Mouse (Mus musculus): Measurements from ENCODE around the gene Whamm.

Whamm gene

DNA sequence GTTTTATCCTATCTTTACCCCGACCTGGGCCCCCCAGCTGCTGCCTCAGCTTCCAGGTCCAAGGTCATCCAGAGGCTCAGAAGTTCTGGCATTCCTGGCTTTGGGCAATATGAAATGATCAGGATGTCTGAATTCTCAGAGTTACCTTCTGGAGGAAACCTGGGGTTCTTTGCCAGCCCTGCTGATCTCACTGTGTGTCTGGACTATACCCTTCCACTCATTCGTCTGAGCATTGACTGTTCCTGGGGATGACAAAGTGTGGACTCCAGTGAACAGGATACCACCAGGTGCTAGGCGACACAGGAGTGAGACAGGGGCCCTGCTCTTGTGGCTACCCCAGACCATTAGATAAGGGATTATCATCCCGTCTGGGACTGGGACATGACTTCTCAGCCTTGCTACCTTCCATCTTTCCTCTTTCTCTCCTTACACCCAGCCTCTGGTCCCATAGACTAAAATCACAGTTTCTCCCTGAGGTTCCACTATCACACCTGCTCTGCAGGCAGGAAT is 7.5 kb upstream of the Whamm start:
- DNase-seq (ENCODE audit: low spot score): no peak

DNA sequence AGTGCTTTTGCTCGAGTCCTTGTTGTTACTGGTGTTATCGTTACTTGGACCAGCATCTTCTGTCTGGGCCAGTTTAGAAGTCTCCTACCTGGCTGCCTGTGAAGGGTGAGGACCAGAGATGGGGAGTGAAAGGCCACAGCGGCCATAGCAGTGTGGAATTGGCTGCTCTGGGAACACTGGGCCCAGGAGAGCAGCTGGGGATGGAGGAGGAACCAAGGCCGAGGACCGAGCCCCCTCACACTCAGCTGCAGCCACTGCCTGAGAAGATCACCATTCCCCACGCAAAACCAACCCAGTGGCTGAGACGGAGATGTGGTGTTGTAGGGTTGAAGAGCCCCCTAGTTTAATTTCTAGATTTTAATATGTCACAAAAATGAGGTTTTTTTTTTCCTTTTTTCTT is 6.3 kb upstream of the Whamm start:
- DNase-seq (ENCODE audit: low spot score): no peak

DNA sequence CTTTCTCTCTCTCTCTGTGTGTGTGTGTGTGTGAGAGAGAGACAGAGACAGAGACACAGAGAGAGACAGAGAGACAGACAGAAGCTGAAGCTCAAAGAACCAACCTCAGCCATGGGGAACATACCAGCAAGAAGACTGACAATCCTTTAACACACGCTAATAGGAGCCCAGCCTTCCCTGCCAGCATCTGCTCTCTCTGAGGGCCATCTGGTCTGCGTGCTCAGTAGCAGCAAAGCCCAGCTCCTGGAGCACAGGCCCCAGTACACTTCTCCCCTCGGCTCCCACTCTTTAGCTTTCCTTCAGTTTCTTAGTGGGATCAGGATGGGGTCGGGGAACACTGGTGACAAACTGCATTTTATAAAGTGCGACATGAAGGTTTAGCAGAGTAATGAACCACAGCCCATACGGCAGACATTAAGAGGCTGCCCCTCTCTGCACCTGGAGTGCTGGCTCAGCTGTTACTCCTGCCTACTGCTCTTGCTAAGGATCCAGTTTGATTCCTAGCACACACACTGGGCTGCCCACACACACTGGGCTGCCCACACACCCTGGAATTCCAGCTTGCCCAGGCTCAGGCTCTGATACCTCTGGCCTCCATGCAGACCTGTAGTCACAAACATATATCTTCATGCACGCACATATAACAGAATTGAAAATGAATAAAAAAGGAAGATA is 5.5 kb upstream of the Whamm start:
- DNase-seq (ENCODE audit: low spot score): peak; percentile 45

DNA sequence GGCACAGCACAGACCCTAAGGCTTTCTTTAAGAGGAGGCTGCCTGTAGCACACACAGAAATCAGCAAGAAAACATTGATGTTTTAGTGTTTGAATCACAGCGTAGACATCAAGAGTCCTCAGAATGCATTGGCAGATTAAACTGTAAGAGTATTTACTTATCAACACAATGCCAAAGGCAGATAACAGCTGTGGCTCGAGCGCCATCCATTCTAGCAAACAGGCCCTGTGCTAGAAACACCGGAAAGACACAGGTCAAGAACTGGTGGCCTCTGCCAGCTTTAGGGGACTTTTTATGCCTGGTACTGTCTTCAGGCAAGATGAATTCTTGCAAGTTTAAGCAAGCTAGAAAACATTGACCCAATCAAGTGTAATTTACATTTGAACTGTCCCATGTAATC is 4.7 kb upstream of the Whamm start:
- DNase-seq (ENCODE audit: low spot score): no peak

DNA sequence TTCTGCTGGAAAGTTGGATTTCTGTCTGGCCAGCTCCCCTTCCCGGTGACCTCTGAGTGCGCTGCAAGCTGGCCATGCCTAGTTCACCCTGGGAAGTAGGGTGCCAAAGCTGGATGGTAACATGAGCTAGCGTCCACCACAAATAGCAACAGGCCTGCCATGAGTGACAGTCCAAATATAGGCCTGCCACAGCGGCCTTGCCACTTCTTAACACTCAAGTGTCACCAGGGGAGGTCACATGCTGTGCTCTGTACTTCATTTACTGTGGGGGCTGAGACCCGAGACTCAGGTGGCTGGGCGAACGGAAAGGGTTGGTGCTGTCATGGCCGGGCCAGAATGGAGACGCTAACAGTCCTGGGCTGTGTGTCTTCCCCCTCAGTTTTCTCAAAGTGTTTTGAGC is 4.2 kb upstream of the Whamm start, which contains the start of gene Fsd2:
Gene Fsd2 (minus strand): TSS at position 53 of the 400 bp plus-strand sequence.
- no peak for DNase-seq (ENCODE audit: low spot score)

DNA sequence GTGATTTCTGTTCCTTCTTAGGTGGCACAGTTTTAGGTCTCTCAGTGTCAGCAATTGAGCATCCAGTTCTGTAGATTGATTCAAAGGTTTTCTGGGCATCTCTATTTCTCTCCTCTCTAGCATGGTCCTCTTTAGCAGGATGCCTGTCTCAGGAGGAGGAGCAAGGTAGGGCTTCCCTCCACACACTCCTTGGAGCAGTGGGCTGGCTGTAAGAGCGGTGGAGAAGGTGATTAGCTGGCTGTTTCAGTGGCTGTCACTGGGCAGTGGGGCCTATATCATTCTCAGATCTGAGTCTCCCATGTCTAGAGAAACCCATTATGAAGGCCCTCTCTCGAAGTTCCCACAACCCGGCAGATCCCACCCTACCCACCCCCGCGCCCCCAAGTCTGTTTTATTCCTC is 3.7 kb upstream of the Whamm start:
- no peak for DNase-seq (ENCODE audit: low spot score)

DNA sequence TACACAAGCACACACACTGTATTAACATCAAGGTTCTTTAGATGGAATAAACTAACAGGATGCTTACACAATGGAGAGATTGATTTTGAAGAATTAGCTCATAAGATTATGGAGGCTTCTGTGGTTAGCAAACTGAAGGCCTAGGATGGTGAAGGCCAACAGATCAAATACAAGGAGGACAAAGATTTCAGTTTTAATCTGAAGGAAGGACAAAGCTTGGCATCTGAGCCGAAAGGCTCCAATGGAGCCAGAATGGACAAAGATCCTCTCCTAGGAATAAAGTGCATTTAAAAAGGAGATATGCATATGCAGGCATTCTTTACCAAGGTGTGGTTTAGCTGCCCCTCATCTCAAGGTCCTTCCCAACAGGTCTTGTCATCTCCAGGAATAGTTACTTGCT is 1.2 kb upstream of the Whamm start:
- no peak for DNase-seq (ENCODE audit: low spot score)

DNA sequence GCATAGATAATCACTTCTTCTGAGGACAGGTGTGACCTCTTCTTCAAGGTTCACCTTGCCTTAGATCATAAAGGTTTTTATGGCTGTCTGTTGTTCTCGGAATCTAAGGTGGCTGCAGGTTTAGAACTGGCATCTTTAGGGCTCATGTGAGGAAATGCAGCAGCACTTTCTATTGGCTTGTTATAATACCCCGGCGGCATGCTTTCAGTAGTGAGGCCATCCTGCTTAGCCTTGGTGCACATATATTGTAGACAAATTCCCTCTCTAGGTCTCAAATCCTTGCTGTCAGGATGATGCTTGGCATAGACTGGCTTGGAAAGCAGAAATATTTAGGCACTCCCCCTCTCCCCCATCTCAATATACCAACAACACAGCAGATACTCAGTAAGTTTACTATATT is 795 bp upstream of the Whamm start:
- DNase-seq (ENCODE audit: low spot score): no peak

DNA sequence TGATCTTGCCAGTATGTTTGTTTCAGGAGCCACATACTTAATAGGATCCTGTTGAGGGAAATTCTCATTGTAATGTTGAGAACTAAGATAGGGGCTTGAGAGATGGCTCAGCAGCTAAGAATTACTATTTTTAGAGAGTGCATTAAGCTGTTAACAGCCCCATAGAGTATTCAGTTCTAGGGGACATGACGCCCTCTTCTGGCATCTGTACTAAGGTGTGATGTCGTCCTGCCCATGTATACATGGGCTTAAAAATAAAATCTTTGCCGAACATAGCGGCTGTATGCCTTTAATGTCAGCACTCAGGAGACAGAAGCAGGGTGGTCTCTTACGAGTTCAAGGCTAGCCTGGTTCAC is 336 bp upstream of the Whamm start:
- DNase-seq (ENCODE audit: low spot score): no peak

DNA sequence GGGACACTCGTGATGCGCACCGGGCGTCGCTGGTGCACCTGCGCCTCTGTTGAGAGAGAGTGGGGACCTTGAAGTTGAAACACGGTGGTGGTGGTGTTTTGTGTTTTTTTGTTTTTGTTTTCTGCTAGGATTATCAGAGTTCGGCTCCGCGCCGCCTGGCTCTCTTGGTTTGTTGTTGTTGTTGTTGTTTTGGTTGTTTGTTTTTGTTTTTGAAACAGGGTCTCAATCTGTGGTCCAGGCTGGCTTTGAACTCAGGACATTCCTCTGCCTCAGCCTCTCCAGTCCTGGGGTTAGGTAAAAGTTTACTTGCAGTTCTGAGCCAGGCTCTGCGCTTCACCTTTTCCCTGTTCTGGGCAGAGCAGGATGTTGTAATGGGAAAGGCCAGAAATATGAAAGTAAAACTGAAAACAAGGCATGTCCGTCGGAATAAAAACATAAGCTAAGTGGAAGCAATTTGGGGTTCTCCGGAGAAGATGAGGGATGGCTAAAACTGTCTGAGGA is 925 bp downstream of the Whamm start:
- no peak for DNase-seq (ENCODE audit: low spot score)

DNA sequence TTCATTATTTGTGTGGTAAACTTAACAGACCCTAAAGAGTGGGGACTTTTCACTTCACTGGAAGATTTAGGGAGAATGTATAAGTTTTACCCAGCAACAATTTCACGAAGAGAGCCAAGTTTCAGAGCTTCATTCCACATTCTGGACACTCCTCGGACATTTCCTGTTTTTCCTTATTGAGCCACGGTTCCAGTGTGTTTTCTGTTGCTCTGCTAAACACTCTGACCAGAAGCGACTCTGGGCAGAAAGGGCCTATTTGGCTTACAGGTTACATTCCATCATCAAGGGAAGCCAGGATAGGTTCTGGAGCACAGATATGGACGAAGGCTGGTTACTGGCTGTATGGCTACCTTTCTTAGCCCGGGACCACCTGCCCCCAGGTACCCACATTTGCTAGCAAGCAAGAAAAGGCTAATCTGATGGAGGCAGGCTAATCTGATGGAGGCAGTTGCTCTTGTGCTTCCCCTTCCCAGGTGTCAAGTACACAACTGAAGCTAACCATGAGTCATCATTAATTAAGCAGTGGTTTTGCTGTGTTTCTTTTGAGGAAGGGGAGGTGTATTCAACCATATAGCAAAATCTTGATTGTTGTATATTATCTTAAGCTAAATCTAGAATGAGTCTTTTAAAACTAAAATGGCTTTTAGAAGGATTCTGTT is 1.7 kb downstream of the Whamm start:
- no peak for DNase-seq (ENCODE audit: low spot score)

DNA sequence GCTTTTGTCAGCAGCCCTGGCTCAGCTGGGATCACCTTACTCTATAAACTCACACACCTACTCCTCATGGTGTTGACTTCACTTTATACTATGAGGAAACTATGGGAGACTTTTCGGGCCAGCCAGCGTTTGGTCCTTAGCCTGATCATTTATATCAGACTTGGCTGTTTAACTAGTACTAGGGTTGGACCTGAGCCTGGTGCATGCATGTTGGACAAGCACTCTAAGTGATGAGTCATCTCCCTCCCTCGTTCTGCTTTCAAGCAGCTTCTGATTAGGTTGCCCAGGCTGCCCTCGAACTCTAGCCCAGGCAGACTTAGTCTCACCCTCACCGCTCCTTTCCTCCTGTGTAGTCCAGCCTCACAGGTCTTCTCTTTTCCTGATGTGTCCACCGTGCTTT is 2.3 kb downstream of the Whamm start:
- DNase-seq (ENCODE audit: low spot score): no peak

DNA sequence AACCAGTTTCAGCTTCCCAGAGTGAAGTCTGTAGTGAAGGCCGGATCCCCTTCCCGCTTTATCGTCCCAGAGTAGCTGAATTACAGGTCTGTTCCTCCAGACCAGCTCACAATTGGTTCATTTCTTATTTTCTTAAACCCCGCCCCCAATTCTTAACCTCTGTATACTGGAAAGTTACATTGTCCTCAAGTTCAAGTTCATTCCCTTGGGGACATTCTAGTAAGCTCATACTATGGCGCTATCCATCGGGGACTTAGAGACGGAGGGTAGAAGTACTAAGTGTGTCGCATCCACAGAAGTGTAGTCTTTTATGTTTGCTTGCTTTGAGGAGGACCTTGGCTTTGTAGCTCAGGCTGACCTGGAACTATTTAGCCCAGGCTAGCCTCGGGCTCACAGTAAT is 2.8 kb downstream of the Whamm start:
- no peak for DNase-seq (ENCODE audit: low spot score)

DNA sequence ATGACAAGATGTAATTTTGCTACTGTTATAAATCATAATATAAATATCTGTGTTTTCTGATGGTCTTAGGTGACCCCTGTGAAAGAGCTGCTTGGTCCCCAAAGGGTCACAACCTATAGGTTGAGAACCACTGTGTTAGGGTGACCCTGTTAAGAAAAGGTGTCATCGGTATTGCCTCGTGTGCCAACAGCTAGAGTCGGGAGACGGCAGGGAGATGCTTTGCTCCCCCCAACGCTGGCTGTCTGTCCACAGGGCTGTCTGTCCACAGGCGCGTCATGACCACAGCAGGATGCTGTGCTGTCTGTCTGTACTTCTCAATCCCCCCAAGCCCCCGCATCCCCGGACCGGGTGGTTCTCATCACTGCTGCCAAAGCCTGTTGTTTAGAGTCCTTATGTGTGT is 4.5 kb downstream of the Whamm start:
- no peak for DNase-seq (ENCODE audit: low spot score)

DNA sequence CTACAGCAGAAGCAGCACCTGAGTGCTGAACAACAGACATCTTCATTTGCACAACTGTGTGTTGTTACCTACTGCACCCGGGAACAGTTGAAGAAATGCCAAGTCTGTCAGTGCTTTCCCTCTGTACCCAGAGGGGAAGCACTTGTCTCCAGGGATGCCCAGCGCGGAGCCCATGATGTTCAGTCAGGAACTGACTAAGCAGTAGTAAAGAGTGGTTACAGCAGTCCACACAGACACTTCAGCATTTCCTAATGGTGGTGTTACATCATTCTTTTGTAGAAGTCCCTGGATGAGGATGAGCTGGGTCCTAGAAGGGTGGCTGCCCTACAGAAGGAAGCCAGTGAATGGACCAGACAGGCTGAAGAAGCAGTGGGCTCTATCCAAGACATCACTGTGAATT is 6.8 kb downstream of the Whamm start:
- no peak for DNase-seq (ENCODE audit: low spot score)

DNA sequence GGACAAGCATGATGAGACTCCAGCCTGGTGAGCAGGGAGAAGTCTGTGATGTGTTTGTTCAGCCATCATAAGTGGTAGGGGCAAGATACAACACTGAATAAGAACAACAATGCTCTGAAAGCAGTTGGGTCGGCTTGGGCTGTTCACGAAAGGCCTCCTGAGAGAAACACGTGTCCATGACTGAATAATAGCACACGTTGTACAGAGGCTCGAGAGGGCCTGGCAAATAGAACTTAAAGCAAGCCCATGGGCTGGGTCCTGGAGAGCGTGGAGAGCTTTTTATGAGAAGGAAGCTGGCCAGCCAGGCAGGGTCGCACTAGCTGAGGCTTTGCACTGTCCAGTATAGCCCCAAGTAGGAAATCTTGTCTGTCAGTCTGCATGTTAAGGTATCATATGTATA is 7.3 kb downstream of the Whamm start:
- no peak for DNase-seq (ENCODE audit: low spot score)

DNA sequence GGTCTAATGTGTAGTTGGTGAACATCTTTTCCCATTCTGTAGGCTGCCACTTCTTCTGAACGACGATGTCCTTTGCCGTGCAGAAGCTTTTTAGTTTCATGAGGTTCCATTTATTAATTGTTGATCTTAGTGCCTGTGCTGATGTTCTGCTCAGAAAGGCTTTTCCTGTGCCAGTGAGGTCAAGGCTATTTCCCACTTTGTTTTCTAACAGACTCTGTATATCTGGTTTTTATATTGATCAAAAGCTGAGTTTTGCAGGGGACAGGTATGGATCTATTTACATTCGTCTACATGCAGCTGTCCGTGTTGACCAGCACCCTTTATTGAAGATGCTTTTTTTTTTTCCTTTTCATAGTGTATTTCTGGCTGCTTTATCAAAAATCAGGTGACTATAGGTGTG is 8.2 kb downstream of the Whamm start:
- no peak for DNase-seq (ENCODE audit: low spot score)

DNA sequence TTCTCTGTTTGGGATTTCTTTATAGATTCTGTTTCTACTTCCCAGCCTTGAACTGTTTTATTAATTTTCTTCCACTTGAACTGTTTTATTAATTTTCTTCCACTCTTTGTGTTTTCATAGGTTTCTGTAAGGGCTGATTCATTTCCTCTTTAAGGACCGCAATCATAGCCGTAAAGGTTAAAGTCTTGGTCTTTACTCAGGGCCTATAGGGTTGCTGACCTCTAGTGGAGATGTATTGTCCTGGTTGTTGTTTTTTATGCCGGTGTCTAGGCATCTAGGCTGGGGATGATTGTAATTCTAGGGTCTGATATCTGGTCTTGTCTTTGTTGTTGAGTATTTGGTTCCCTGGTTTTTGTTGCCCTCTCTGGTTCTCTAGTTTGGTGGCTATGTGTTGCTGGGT is 12.4 kb downstream of the Whamm start:
- no peak for DNase-seq (ENCODE audit: low spot score)

DNA sequence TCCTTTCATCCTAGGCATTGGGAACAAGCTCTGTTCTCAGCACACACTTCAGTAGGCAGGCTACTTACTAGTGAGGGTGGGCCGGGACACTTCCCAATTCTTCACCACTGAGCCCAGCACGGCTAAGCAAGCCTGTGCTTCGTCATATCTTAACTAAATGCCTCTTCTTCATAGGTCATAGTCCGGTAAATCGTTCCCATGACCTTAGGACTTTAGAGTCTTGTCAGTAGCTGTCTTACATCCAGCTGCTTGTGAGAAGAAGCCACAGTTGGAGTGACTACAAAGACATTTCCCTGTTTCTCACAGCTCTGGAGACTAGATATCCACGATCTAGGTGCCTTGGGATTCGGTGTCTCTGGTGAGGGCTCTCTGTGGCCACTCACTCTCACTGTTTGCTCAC is 14.3 kb downstream of the Whamm start:
- DNase-seq (ENCODE audit: low spot score): no peak

DNA sequence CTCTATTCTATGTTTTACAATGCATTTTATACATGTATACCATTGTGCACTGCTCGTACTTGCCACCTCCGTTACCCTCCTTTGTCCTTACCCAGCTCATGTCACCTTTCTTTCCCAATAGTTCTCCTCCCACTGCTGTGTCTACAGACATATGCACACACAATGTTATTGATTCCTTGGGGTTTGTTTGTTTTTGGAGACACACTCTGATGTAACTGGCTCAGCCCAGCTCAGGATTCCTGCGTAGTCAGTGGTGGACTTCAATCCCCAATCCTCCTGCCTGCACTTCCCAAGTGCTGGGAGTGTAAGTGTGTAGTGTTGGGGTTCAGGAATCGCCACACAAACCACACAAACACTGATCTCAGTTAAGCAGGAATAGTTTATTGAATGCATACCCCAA is 16.2 kb downstream of the Whamm start:
- DNase-seq (ENCODE audit: low spot score): no peak

DNA sequence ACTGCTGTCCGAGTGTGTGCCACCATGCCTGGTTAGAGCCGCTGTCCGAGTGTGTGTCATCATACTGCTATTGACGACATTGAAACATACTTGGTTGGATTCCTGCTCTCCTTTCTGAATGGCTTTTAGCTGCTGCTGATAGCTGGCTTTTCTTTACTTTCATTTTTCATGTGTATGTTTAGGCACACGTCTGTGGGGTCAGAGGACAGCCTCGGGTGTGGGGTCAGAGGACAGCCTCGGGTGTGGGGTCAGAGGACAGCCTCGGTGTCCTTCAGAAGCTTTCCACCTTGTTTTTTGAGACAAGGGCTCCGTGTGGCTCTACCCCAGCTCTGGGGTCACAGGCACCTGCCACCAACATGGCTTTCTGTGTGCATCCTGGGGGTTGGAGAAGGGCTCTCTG is 21.6 kb downstream of the Whamm start:
- no peak for DNase-seq (ENCODE audit: low spot score)

DNA sequence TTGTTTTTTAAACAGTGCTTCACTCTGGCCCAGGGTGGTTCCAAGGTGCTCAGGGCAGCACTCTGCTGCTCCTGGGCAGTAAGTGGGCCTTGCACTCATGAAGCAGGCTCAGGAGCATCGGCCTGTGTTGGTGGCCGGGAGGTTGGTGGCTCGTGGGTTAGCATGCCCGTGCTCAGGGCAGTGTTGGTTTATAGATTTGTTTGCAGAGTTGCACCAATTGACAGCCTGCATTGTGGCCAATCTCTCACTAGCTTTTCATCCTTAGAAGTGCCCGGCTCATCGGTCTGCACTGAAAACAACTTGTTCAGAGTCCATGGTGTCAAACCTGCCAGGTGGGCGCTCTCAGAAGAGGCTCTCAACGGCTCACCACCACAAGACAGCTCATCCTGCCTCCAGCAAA is 22.3 kb downstream of the Whamm start:
- no peak for DNase-seq (ENCODE audit: low spot score)

DNA sequence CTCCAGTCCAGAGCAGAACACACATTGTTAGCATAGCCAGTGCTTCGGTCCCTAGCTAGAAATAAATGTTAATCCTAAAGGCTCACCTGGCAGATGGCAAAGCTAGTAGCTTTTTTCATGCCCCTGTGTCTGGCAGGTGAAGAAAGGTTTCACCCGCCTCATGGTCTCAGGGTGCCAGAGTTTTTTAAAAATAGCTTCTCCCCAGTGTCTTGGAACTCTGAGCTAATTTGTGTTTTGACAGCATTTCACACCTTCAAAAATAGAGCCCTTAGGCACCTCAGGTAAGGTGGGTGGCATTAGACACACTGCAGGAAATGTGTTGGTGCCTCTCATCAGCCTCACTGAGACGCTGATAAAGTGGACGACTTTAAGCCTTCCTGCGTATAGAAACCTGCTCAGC is 24.0 kb downstream of the Whamm start:
- no peak for DNase-seq (ENCODE audit: low spot score)

DNA sequence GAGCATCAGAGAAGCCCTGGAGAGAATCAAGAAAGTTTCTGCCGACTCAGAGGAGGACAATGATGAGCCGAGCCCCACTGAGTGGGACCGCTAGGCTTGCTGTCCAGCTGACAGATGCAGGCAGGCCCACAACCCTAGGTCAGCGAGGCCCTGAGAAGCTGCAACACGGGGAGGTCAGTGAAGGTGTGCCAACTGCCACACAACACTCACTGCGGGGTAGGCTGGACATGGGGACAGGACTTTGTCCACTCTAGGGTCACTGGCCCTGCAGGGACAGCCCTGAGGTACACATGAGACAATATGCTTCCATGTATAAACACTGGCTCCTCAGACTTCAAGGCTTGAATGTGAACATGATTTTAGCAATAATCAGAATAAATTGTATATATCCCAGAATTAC is 25.0 kb downstream of the Whamm start:
- no peak for DNase-seq (ENCODE audit: low spot score)

Measured in retina, embryonic 14.5 days (tissue).